Mouse (Mus musculus): ENCODE results near the gene Gm17655. TPM values are rescaled to one million over a fixed set of nuclear protein-coding genes. Genes with fewer than 3 reads are reported as not detected.
A peak's percentile ranks its signal among the peaks of the same experiment; 100 is the strongest.
"Not testable (repeated sequence)": the region's sequence is repeated elsewhere in the genome, so short reads cannot be mapped to it uniquely, and the experiment has no call there.

Gene Gm17655
- polyA plus RNA-seq, 1 experiment from 2014 or later = 6.4 TPM

DNA sequence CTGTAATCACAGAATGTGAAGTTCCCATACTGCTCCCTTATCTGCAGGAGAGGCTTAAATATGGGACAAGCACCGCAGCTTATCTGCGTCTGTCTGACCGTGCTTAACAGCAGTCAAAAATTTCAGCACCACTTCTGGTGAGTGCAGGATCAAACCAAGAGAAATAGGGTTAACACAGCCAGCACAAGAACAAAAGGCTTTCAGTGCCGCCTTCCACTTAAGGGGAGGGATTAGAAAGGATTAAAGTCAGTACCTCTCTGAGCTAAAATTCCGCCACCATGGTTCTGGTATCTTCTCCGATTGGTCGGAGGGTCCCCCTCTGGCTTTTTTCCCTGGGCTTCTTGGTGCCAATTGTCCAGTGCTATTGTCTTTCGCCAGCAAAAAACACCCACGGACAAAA, 49.0 kb downstream of the Gm17655 start:
- no peaks in the 10 kb centered on the region for H3K4me1 ChIP-seq (replicated peaks; ENCODE audit: control insufficient read depth, insufficient read depth, low read length)
- 33% methylated on average over 9 of the region's 9 CpGs for WGBS
- H3K9ac ChIP-seq (ENCODE audit: low read length) = peak overlapping the region; percentile 37
- peak overlapping the region; percentile 53 for H3K27ac ChIP-seq (ENCODE audit: low read depth, low read length)
- peak; percentile 52 for DNase-seq (ENCODE audit: low spot score)
- peak overlapping the region; percentile 37 for H3K4me2 ChIP-seq (ENCODE audit: low read depth, low read length, severe bottlenecking)
- ATAC-seq (replicated peaks; ENCODE audit: low FRiP score) = peak; percentile 85
- no peaks in the 10 kb centered on the region for H3K27me3 ChIP-seq (ENCODE audit: control insufficient read depth, insufficient read depth, low read length)
- peak overlapping the region; percentile 7; the same call in 1 of the 2 replicates for H3K4me3 ChIP-seq (ENCODE audit: low read depth, low read length)
- H3K36me3 ChIP-seq (ENCODE audit: control insufficient read depth, insufficient read depth, low read length) = no peaks in the 10 kb centered on the region
- no peaks in the 10 kb centered on the region for H3K9me3 ChIP-seq (ENCODE audit: control insufficient read depth, low read length)

DNA sequence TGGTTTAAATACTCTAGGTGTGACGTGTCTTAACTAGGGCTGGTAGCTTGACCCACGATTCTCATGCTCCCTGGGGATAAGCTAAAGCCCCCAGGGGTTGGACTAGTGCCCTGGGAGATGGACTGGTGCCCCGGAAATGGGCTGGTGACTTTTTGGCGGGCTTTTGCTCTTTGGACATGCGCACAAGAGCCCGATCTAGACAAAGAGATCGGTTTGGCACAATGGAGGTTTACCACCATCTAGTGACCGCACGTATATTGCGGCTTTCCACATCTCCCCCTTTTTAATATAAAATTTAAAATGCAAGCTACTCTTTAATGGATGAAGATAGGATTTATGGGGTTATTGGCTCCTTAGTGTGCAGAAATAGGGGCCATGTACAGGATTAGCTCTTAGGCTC, 56.5 kb downstream of the Gm17655 start:
- not testable (repeated sequence) for H3K27ac ChIP-seq (ENCODE audit: low read depth, low read length); H3K4me1 ChIP-seq (replicated peaks; ENCODE audit: control insufficient read depth, insufficient read depth, low read length); H3K4me3 ChIP-seq (ENCODE audit: low read depth, low read length); H3K9me3 ChIP-seq (ENCODE audit: control insufficient read depth, low read length); DNase-seq (ENCODE audit: low spot score); ATAC-seq (replicated peaks; ENCODE audit: low FRiP score); H3K27me3 ChIP-seq (ENCODE audit: control insufficient read depth, insufficient read depth, low read length); H3K4me2 ChIP-seq (ENCODE audit: low read depth, low read length, severe bottlenecking); H3K9ac ChIP-seq (ENCODE audit: low read length); H3K36me3 ChIP-seq (ENCODE audit: control insufficient read depth, insufficient read depth, low read length)
- 86% methylated on average over 10 of the region's 10 CpGs for WGBS

Other genes starting within 250 kb of the Gm17655 start
- 0.68 and 1.1 TPM in 2 replicates for gene Gm15446, start 149.1 kb downstream of the Gm17655 start, polyA plus RNA-seq (2014; fragmentation: Nextera tagmentation; extraction: Ambion mirVana)
- gene Zfp932, start 76.0 kb downstream of the Gm17655 start, polyA plus RNA-seq (2014; fragmentation: Nextera tagmentation; extraction: Ambion mirVana) = 28.0 and 28.6 TPM in 2 replicates
- 1.3 and 2.7 TPM in 2 replicates for gene Gm35315, start 21.9 kb upstream of the Gm17655 start, polyA plus RNA-seq (2014; fragmentation: Nextera tagmentation; extraction: Ambion mirVana)
- 0.43 and 1.3 TPM in 2 replicates for gene Plcxd1, start 27.5 kb upstream of the Gm17655 start, polyA plus RNA-seq (2014; fragmentation: Nextera tagmentation; extraction: Ambion mirVana)
- gene Gtpbp6, start 35.7 kb upstream of the Gm17655 start, polyA plus RNA-seq (2014; fragmentation: Nextera tagmentation; extraction: Ambion mirVana) = 24.4 and 28.2 TPM in 2 replicates
- 6.3 and 6.4 TPM in 2 replicates for gene Zfp605, start 37.6 kb upstream of the Gm17655 start, polyA plus RNA-seq (2014; fragmentation: Nextera tagmentation; extraction: Ambion mirVana)
- gene Chfr, start 63.3 kb upstream of the Gm17655 start, polyA plus RNA-seq (2014; fragmentation: Nextera tagmentation; extraction: Ambion mirVana) = 64.1 and 69.2 TPM in 2 replicates
- gene Golga3, start 104.2 kb upstream of the Gm17655 start, polyA plus RNA-seq (2014; fragmentation: Nextera tagmentation; extraction: Ambion mirVana) = 20.0 and 20.7 TPM in 2 replicates
- gene Ankle2, start 158.5 kb upstream of the Gm17655 start, polyA plus RNA-seq (2014; fragmentation: Nextera tagmentation; extraction: Ambion mirVana) = 39.0 and 48.6 TPM in 2 replicates
- 92.4 and 104 TPM in 2 replicates for gene Pgam5, start 197.4 kb upstream of the Gm17655 start, polyA plus RNA-seq (2014; fragmentation: Nextera tagmentation; extraction: Ambion mirVana)
- gene Pxmp2, start 213.7 kb upstream of the Gm17655 start, polyA plus RNA-seq (2014; fragmentation: Nextera tagmentation; extraction: Ambion mirVana) = 10.7 and 12.2 TPM in 2 replicates
- gene Pole, start 213.8 kb upstream of the Gm17655 start, polyA plus RNA-seq (2014; fragmentation: Nextera tagmentation; extraction: Ambion mirVana) = 49.8 and 50.7 TPM in 2 replicates